Mouse (Mus musculus) limb, embryonic 10.5 days (tissue): ENCODE results near the gene Tbc1d1. TPM values are rescaled to one million over a fixed set of nuclear protein-coding genes. Genes with fewer than 3 reads are reported as not detected.

Experiments used
- DNase-seq: peaks from one replicate; pipeline ENCODE4 v3.0.0-alpha.2; 2017; ENCODE audit warnings: low spot score
- H3K27ac ChIP-seq: fragments of 300-500 bp; sonication (generic); 2 replicates; pipeline ENCODE4 v1.5.1; 2016; ENCODE audit warnings: mild to moderate bottlenecking
- H3K27me3 ChIP-seq: fragments of 300-500 bp; sonication (generic); 2 replicates; pipeline ENCODE4 v1.6.1; 2016; ENCODE audit warnings: low read depth, mild to moderate bottlenecking; ENCODE audit not compliant: poor library complexity, severe bottlenecking
- H3K36me3 ChIP-seq: fragments of 300-500 bp; sonication (generic); 2 replicates; pipeline ENCODE4 v1.6.1; 2016; ENCODE audit warnings: mild to moderate bottlenecking, moderate library complexity
- H3K4me1 ChIP-seq: fragments of 300-500 bp; sonication (generic); 2 replicates; pipeline ENCODE4 v1.6.1; 2016
- H3K4me3 ChIP-seq: fragments of 300-500 bp; sonication (generic); 2 replicates; pipeline ENCODE4 v1.5.1; 2016; ENCODE audit warnings: mild to moderate bottlenecking, moderate library complexity
- H3K9me3 ChIP-seq: fragments of 300-500 bp; sonication (generic); replicated peaks from 2 replicates; pipeline ENCODE4 v1.6.1; 2016; ENCODE audit warnings: mild to moderate bottlenecking
- WGBS: fragments of 180-500 bp; shearing (Covaris S2); methylation state at CpG from one replicate; pipeline ENCODE4 v1.1.7; 2016; 5-methylcytosine and 5-hydroxymethylcytosine counted together
- polyA plus RNA-seq: library from polyadenylated mRNA; unstranded; fragments of >200 nt; fragmentation: Nextera tagmentation; extraction: Ambion mirVana; gene quantifications from 2 replicates; pipeline ENCODE4 v1.2.1, GENCODE M21; 2016

Tbc1d1 gene
- polyA plus RNA-seq, 1 experiment from 2014 or later, result 35.0 TPM

- H3K4me1 ChIP-seq, result no peaks in the 10 kb centered on the region
- no peaks in the 10 kb centered on the region for H3K9me3 ChIP-seq
- no peak overlapping the region for H3K27ac ChIP-seq
- H3K36me3 ChIP-seq, result no peaks in the 10 kb centered on the region
- WGBS, result 96% methylated on average over 10 of the region's 10 CpGs
- DNase-seq, result no peak
- H3K4me3 ChIP-seq, result no peak overlapping the region
- H3K27me3 ChIP-seq, result no peaks in the 10 kb centered on the region
Measured at GRCm38 (mm10) chr5:64168990-64169540, 13.0 kb downstream of the Tbc1d1 start.

GRCm38 (mm10) chr5:64172884-64173283 lies 16.8 kb downstream of the Tbc1d1 start:
- DNase-seq, result no peak
- 83% methylated on average over 3 of the region's 3 CpGs for WGBS
- Histone ChIP-seq H3K27ac (no peak overlapping the region), H3K4me3 (no peak overlapping the region), H3K9me3 (no peaks in the 10 kb centered on the region), H3K27me3 (no peaks in the 10 kb centered on the region), H3K4me1 (no peaks in the 10 kb centered on the region), H3K36me3 (no peaks in the 10 kb centered on the region)

GRCm38 (mm10) chr5:64173302-64173701 lies 17.2 kb downstream of the Tbc1d1 start:
- 84% methylated on average over 16 of the region's 16 CpGs for WGBS
- DNase-seq, result no peak

GRCm38 (mm10) chr5:64174429-64174935 lies 18.4 kb downstream of the Tbc1d1 start:
- 76% methylated on average over 5 of the region's 5 CpGs for WGBS
- Histone ChIP-seq H3K4me1 (no peaks in the 10 kb centered on the region), H3K36me3 (no peaks in the 10 kb centered on the region), H3K9me3 (no peaks in the 10 kb centered on the region), H3K4me3 (no peak overlapping the region), H3K27me3 (no peaks in the 10 kb centered on the region), H3K27ac (no peak overlapping the region)
- no peak for DNase-seq

More at GRCm38 (mm10) chr5:64173302-64173701, 17.2 kb downstream of the Tbc1d1 start:
- Histone ChIP-seq H3K4me1 (no peaks in the 10 kb centered on the region), H3K36me3 (no peaks in the 10 kb centered on the region), H3K27ac (0 out of 2 replicates have a peak overlapping the region, but pooled peaks have one; percentile 9), H3K9me3 (no peaks in the 10 kb centered on the region), H3K4me3 (no peak overlapping the region), H3K27me3 (no peaks in the 10 kb centered on the region)

GRCm38 (mm10) chr5:64180548-64180947 lies 24.4 kb downstream of the Tbc1d1 start:
- 87% methylated on average over 8 of the region's 8 CpGs for WGBS
- no peaks in the 10 kb centered on the region for H3K4me1 ChIP-seq

GRCm38 (mm10) chr5:64183712-64184111 lies 27.6 kb downstream of the Tbc1d1 start:
- no peaks in the 10 kb centered on the region for H3K36me3 ChIP-seq
- WGBS, result 79% methylated on average over 4 of the region's 4 CpGs
- H3K27me3 ChIP-seq, result no peaks in the 10 kb centered on the region
- H3K4me1 ChIP-seq, result no peaks in the 10 kb centered on the region
- no peak overlapping the region for H3K4me3 ChIP-seq
- DNase-seq, result no peak
- no peaks in the 10 kb centered on the region for H3K9me3 ChIP-seq
- H3K27ac ChIP-seq, result no peak overlapping the region

More at GRCm38 (mm10) chr5:64180548-64180947, 24.4 kb downstream of the Tbc1d1 start:
- Histone ChIP-seq H3K9me3 (no peaks in the 10 kb centered on the region), H3K36me3 (no peaks in the 10 kb centered on the region), H3K27me3 (no peaks in the 10 kb centered on the region), H3K4me3 (no peak overlapping the region), H3K27ac (no peak overlapping the region)
- no peak for DNase-seq

- 73% methylated on average over 7 of the region's 7 CpGs for WGBS
- Histone ChIP-seq H3K27ac (no peak overlapping the region), H3K4me3 (no peak overlapping the region), H3K27me3 (no peaks in the 10 kb centered on the region), H3K36me3 (no peaks in the 10 kb centered on the region), H3K4me1 (no peaks in the 10 kb centered on the region), H3K9me3 (no peaks in the 10 kb centered on the region)
- DNase-seq, result no peak
Measured at GRCm38 (mm10) chr5:64185257-64185656, 29.2 kb downstream of the Tbc1d1 start.

GRCm38 (mm10) chr5:64186566-64186965 lies 30.5 kb downstream of the Tbc1d1 start:
- Histone ChIP-seq H3K9me3 (no peaks in the 10 kb centered on the region), H3K4me1 (no peaks in the 10 kb centered on the region), H3K27me3 (no peaks in the 10 kb centered on the region), H3K27ac (no peak overlapping the region), H3K36me3 (no peaks in the 10 kb centered on the region), H3K4me3 (no peak overlapping the region)
- DNase-seq, result no peak
- 77% methylated on average over 5 of the region's 5 CpGs for WGBS

GRCm38 (mm10) chr5:64188083-64188648 lies 32.1 kb downstream of the Tbc1d1 start:
- no peaks in the 10 kb centered on the region for H3K9me3 ChIP-seq
- H3K27me3 ChIP-seq, result no peaks in the 10 kb centered on the region
- WGBS, result 39% methylated on average over 3 of the region's 3 CpGs
- peak overlapping the region; percentile 27 for H3K27ac ChIP-seq
- H3K4me1 ChIP-seq, result no peaks in the 10 kb centered on the region
- no peak overlapping the region for H3K4me3 ChIP-seq
- H3K36me3 ChIP-seq, result no peaks in the 10 kb centered on the region
- no peak for DNase-seq

- Histone ChIP-seq H3K4me3 (no peak overlapping the region), H3K9me3 (no peaks in the 10 kb centered on the region), H3K27ac (no peak overlapping the region), H3K4me1 (no peaks in the 10 kb centered on the region), H3K27me3 (no peaks in the 10 kb centered on the region), H3K36me3 (no peaks in the 10 kb centered on the region)
- 95% methylated on average over 5 of the region's 5 CpGs for WGBS
- DNase-seq, result no peak
Measured at GRCm38 (mm10) chr5:64190892-64191291, 34.8 kb downstream of the Tbc1d1 start.

- Histone ChIP-seq H3K9me3 (no peaks in the 10 kb centered on the region), H3K4me1 (no peaks in the 10 kb centered on the region), H3K4me3 (no peak overlapping the region), H3K27me3 (no peaks in the 10 kb centered on the region), H3K27ac (no peak overlapping the region), H3K36me3 (no peaks in the 10 kb centered on the region)
- no peak for DNase-seq
- 63% methylated on average over 11 of the region's 11 CpGs for WGBS
Measured at GRCm38 (mm10) chr5:64193353-64193752, 37.2 kb downstream of the Tbc1d1 start.

- Histone ChIP-seq H3K27ac (no peak overlapping the region), H3K36me3 (no peaks in the 10 kb centered on the region), H3K27me3 (no peaks in the 10 kb centered on the region), H3K4me1 (no peaks in the 10 kb centered on the region), H3K9me3 (no peaks in the 10 kb centered on the region), H3K4me3 (no peak overlapping the region)
- WGBS, result 93% methylated on average over 1 of the region's 1 CpGs
- no peak for DNase-seq
Measured at GRCm38 (mm10) chr5:64196250-64196865, 40.3 kb downstream of the Tbc1d1 start.

- no peak overlapping the region for H3K4me3 ChIP-seq
- H3K4me1 ChIP-seq, result no peaks in the 10 kb centered on the region
- H3K9me3 ChIP-seq, result no peaks in the 10 kb centered on the region
- WGBS, result 73% methylated on average over 5 of the region's 5 CpGs
- no peaks in the 10 kb centered on the region for H3K36me3 ChIP-seq
- H3K27ac ChIP-seq, result no peak overlapping the region
- DNase-seq, result no peak
- H3K27me3 ChIP-seq, result no peaks in the 10 kb centered on the region
Measured at GRCm38 (mm10) chr5:64196866-64197321, 40.8 kb downstream of the Tbc1d1 start.
